Comparison of ENCODE assay signal across 8 mouse cellular contexts in the genomic region with DNA sequence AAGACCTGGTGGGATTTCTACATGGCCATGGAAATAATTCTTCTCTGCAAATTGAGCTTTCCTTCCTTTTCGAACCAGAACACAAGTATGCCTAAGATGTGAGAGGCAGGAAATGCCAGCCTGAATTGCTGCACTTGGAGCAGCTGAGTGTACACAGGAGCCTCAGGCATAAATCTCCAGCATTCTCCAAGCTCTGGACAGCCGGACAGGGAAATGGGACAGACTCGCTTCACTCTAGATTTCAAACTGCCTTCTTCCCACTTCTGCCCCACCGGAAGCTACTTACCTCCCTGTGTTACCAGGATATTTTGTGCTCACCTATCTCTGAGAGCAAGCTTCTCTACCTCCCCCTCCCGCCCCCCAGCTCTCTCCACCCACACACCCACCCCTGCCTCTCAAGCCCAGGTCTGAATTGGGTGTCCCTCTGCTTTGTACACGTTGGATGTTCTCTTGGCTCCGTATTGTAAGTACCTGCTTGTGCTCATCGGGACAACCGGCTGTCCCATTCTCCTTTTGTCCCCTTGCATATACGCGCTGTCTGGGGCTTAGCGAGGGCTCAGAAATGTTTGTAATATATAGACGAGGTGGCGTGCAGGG. TPM values are rescaled to one million over a fixed set of nuclear protein-coding genes. Genes with fewer than 3 reads are reported as not detected.
A peak's percentile ranks its signal among the peaks of the same experiment; 100 is the strongest.
DNase-seq lines count a peak whose midpoint lies in the region; ATAC-seq and TF ChIP-seq lines count a peak whose summit lies in the region.

No protein-coding gene starts in this region.

- H3K27ac ChIP-seq in kidney, embryonic 14.5 days (ENCODE audit: low read depth, low read length) = no peak overlapping the region
- H3K27ac ChIP-seq in embryonic facial prominence, embryonic 10.5 days (replicated peaks) = peak overlapping the region; percentile 73
- H3K27ac ChIP-seq in hindbrain, embryonic 15.5 days (replicated peaks) = peak overlapping the region; percentile 57
- peak overlapping the region; percentile 42; the same call in 1 of the 2 replicates for H3K27ac ChIP-seq in midbrain, embryonic 15.5 days
- no peak overlapping the region for H3K27ac ChIP-seq in thymus, adult 2 months (ENCODE audit: control insufficient read depth, insufficient read depth, low read length)

- peaks cover 21% of the 10 kb centered on the region for H3K27me3 ChIP-seq in kidney, embryonic 14.5 days (ENCODE audit: control insufficient read depth, insufficient read depth, low read length)
- H3K27me3 ChIP-seq in embryonic facial prominence, embryonic 10.5 days (replicated peaks; ENCODE audit: low read depth, poor library complexity, severe bottlenecking) = peaks cover 64% of the 10 kb centered on the region
- 0 out of 2 replicates have a peak, but pooled peaks cover 7% of the 10 kb centered on the region for H3K27me3 ChIP-seq in hindbrain, embryonic 15.5 days
- H3K27me3 ChIP-seq in midbrain, embryonic 15.5 days (replicated peaks) = no peaks in the 10 kb centered on the region
- H3K27me3 ChIP-seq in thymus, adult 2 months (ENCODE audit: control insufficient read depth, insufficient read depth, low read length) = no peaks in the 10 kb centered on the region

- H3K4me3 ChIP-seq in kidney, embryonic 14.5 days (ENCODE audit: low read length) = peak overlapping the region; percentile 57
- H3K4me3 ChIP-seq in embryonic facial prominence, embryonic 10.5 days = peak overlapping the region; percentile 72
- H3K4me3 ChIP-seq in hindbrain, embryonic 15.5 days = peak overlapping the region; percentile 75
- peak overlapping the region; percentile 55 for H3K4me3 ChIP-seq in midbrain, embryonic 15.5 days
- H3K4me3 ChIP-seq in thymus, adult 2 months (ENCODE audit: control insufficient read depth, insufficient read depth, low read length) = no peak overlapping the region

- peak overlapping the region; percentile 94 for H3K4me2 ChIP-seq in kidney, embryonic 14.5 days (replicated peaks; ENCODE audit: low read depth, low read length)
- peak overlapping the region; percentile 88 for H3K4me2 ChIP-seq in hindbrain, embryonic 15.5 days
- H3K4me2 ChIP-seq in midbrain, embryonic 15.5 days = peak overlapping the region; percentile 70

- H3K9ac ChIP-seq in kidney, embryonic 14.5 days (ENCODE audit: low read depth, low read length) = peak overlapping the region; percentile 62; the same call in 1 of the 2 replicates
- peak overlapping the region; percentile 68 for H3K9ac ChIP-seq in hindbrain, embryonic 15.5 days
- H3K9ac ChIP-seq in midbrain, embryonic 15.5 days = peak overlapping the region; percentile 56

- 3% methylated on average over 14 of the region's 14 CpGs for WGBS in kidney, embryonic 14.5 days
- WGBS in embryonic facial prominence, embryonic 10.5 days = 5% methylated on average over 14 of the region's 14 CpGs
- 8% methylated on average over 13 of the region's 14 CpGs for WGBS in hindbrain, embryonic 15.5 days
- 10% methylated on average over 14 of the region's 14 CpGs for WGBS in midbrain, embryonic 15.5 days
- 11% methylated on average over 14 of the region's 14 CpGs for WGBS in thymus, adult 2 months

- H3K9me3 ChIP-seq in kidney, embryonic 14.5 days (ENCODE audit: control insufficient read depth, low read length) = no peaks in the 10 kb centered on the region
- no peaks in the 10 kb centered on the region for H3K9me3 ChIP-seq in embryonic facial prominence, embryonic 10.5 days
- H3K9me3 ChIP-seq in hindbrain, embryonic 15.5 days = no peaks in the 10 kb centered on the region
- no peaks in the 10 kb centered on the region for H3K9me3 ChIP-seq in midbrain, embryonic 15.5 days

- H3K36me3 ChIP-seq in kidney, embryonic 14.5 days (ENCODE audit: control insufficient read depth, insufficient read depth, low read length) = no peaks in the 10 kb centered on the region
- no peaks in the 10 kb centered on the region for H3K36me3 ChIP-seq in embryonic facial prominence, embryonic 10.5 days (replicated peaks)
- no peaks in the 10 kb centered on the region for H3K36me3 ChIP-seq in hindbrain, embryonic 15.5 days
- no peaks in the 10 kb centered on the region for H3K36me3 ChIP-seq in midbrain, embryonic 15.5 days (replicated peaks)
- no peaks in the 10 kb centered on the region for H3K36me3 ChIP-seq in thymus, adult 2 months (ENCODE audit: control insufficient read depth, insufficient read depth, low read length)

- peaks cover 7% of the 10 kb centered on the region; the same call in 1 of the 2 replicates for H3K4me1 ChIP-seq in kidney, embryonic 14.5 days (ENCODE audit: control insufficient read depth, insufficient read depth, low read length)
- peaks cover 31% of the 10 kb centered on the region for H3K4me1 ChIP-seq in embryonic facial prominence, embryonic 10.5 days
- H3K4me1 ChIP-seq in hindbrain, embryonic 15.5 days (replicated peaks) = peaks cover 38% of the 10 kb centered on the region
- peaks cover 38% of the 10 kb centered on the region for H3K4me1 ChIP-seq in midbrain, embryonic 15.5 days
- no peaks in the 10 kb centered on the region for H3K4me1 ChIP-seq in thymus, adult 2 months (replicated peaks; ENCODE audit: control insufficient read depth, insufficient read depth, low read length)

- peak; percentile 30; the same call in 1 of the 2 replicates for ATAC-seq in kidney, embryonic 14.5 days (ENCODE audit: low FRiP score, low TSS enrichment)
- ATAC-seq in hindbrain, embryonic 15.5 days (ENCODE audit: low FRiP score, low read depth) = no peak; the same call in 1 of the 2 replicates
- peak; percentile 16 for ATAC-seq in midbrain, embryonic 15.5 days (replicated peaks)

- TF ChIP-seq POLR2A in thymus, adult 2 months (IDR thresholded peaks at IDR 0.05; ENCODE audit: control insufficient read depth, extremely low read depth, insufficient read depth, low read length, poor library complexity) = no peak

- no peak for DNase-seq in kidney, adult 11 months
- DNase-seq in embryonic facial prominence, embryonic 10.5 days (ENCODE audit: low spot score) = no peak
- DNase-seq in thymus, adult 2 months = no peak
- DNase-seq in yolk sac, embryonic 10.5 days (ENCODE audit: low spot score) = no peak
- no peak for DNase-seq in gastrocnemius, postnatal 14 days

- TF ChIP-seq CTCF in thymus, adult 2 months (IDR thresholded peaks at IDR 0.05; ENCODE audit: borderline replicate concordance, control insufficient read depth, extremely low read depth, insufficient read depth, low read length, poor library complexity) = no peak

- intact Hi-C loops in gastrocnemius, postnatal 14 days (cut with DNase I; ENCODE audit: low total_unique reads) = no loop called here

RNA-seq across cellular contexts. Expression of a gene that starts 0.5 kb away (rescaled TPM):
- polyA plus RNA-seq in kidney, embryonic 14.5 days (2014; fragmentation: Nextera tagmentation; extraction: Ambion mirVana) = 2.3 and 2.7 TPM in 2 replicates
- 1.1 and 1.4 TPM in 2 replicates for polyA plus RNA-seq in embryonic facial prominence, embryonic 10.5 days (2016; fragmentation: Nextera tagmentation; extraction: Ambion mirVana)
- 2.4 and 3.2 TPM in 2 replicates for polyA plus RNA-seq in hindbrain, embryonic 15.5 days (2015; fragmentation: Nextera tagmentation; extraction: Ambion mirVana)
- polyA plus RNA-seq in midbrain, embryonic 15.5 days (2015; fragmentation: Nextera tagmentation; extraction: Ambion mirVana) = 4.2 and 4.3 TPM in 2 replicates
- polyA plus RNA-seq in thymus, adult 2 months (2012; rRNA removed) = 1.1 and 1.6 TPM in 2 replicates
- 10 to 100 TPM in 1 of 2 experiments, 1 to 10 TPM in 1; 9.6 to 11.7 TPM for total RNA-seq in gastrocnemius, postnatal 14 days (2021)

Comparison
In these comparisons a context has a peak if more than half of its experiments do, and no peak if none do; other contexts are left out.
1. H3K27ac ChIP-seq: peak in embryonic facial prominence, embryonic 10.5 days (single experiment), hindbrain, embryonic 15.5 days (single experiment) and midbrain, embryonic 15.5 days (single experiment); none in kidney, embryonic 14.5 days (single experiment) and thymus, adult 2 months (single experiment).
2. Peak in every context shown above with its lines, with median percentiles within 50 percentile points of each other: H3K4me2 ChIP-seq and H3K9ac ChIP-seq.